Mouse (Mus musculus) spleen, adult 2 months (tissue): ENCODE results near the gene Irf2.

ENCODE experiments used
- CTCF ChIP-seq: fragments of 200-500 bp; IDR thresholded peaks from 2 replicates; pipeline ENCODE4 v1.5.1; 2011; ENCODE audit warnings: mild to moderate bottlenecking, inconsistent platforms; ENCODE audit not compliant: insufficient read depth, insufficient read length, insufficient replicate concordance; ENCODE audit errors: extremely low read depth
- POLR2A ChIP-seq: fragments of 200-500 bp; IDR thresholded peaks from 2 replicates; pipeline ENCODE4 v1.6.1; 2011; ENCODE audit warnings: low read depth, low read length, inconsistent platforms

- TF ChIP-seq CTCF (no peak), POLR2A (no peak)
These were observed 23.1 kb upstream of the Irf2 start for GRCm38 (mm10) chr8:46716477-46716876.
